Mouse (Mus musculus) CD4-positive, CD25-positive, alpha-beta regulatory T cell, adult 9 weeks (primary cell): ENCODE measurements around the gene Cep70. TPM values are rescaled to one million over a fixed set of nuclear protein-coding genes. Genes with fewer than 3 reads are reported as not detected.

Experiments
- polyA plus RNA-seq: library from polyadenylated mRNA; unstranded; fragments of 100-300 nt; shearing (Covaris generic); gene quantifications from one replicate; pipeline ENCODE4 v1.2.1, GENCODE M21; 2017

Cep70 gene
- polyA plus RNA-seq = 22.2 TPM

DNA sequence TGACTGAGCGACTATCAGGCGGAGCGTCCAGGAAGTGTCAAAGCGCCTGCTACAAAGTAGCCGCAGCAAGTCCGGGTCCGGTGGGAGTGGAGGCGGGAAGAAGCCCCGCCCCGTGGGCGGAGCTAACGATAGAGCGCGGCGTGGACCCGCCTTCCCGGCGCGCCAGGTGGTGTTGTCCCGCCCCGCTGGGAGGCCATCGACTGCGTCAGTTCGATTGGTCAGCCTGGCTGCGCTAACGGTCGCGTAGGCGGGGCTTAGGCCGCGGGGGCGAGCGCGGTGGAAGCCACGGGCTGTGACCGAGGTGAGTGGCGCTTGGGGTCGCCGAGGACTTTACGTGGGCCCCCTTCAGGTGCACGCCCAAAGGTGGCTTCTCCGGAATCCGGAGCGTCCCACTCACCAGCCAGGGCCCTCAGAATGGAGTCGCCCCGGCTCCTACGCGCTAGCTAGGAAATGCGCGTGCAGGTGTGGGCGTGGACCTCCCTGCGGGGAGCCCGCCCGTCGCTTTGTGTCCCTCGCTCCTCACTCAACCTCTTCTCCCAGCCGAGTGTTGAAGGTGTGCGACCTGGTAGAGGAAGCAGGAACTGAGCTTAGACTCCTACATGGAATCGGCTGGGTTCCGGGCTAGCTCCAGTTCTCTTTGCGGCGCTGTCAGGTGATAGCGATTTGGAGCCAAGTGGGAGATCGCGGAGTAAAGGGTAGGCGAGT lies at the start of gene Cep70:
Gene Cep70, plus strand, starts transcription at position 178 of the 705 bp plus-strand sequence.

DNA sequence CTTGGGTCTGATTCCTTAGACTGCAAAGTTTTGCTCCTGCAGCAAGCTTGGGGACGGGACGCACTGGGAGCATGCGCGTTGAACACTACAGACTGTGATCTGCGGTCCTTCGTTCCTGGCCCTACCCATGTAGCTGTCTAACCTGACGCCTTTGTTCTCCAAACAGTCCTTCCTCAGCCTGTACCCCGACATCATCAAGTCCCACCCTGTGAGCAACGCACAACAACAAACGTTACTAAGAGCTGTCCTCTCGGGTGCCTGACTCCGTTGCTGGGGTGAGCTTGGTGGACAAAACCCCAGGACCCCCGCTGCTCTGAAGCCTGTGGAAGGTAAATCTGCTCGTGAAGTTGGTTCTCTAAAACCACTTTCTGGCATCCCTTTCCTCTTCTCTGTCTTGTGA lies 6.0 kb upstream of the Cep70 start, which contains the start of gene Faiml:
Gene Faiml, minus strand, starts transcription at position 101 of the 400 bp plus-strand sequence.

Other genes with a start within 250 kb of the Cep70 start
- gene Gm1123, start 207.7 kb upstream of the Cep70 start, polyA plus RNA-seq = 1.2 TPM
- 1.7 TPM for gene Pik3cb, start 102.7 kb upstream of the Cep70 start, polyA plus RNA-seq
- gene Faiml, start 6.1 kb upstream of the Cep70 start, polyA plus RNA-seq = not detected
- not detected for gene Esyt3, start 115.2 kb downstream of the Cep70 start, polyA plus RNA-seq
- gene Mras, start 194.0 kb downstream of the Cep70 start, polyA plus RNA-seq = not detected
- gene Nme9, start 208.1 kb downstream of the Cep70 start, polyA plus RNA-seq = not detected